Mouse (Mus musculus): ENCODE measurements around the gene Cnpy2. TPM values are rescaled to one million over a fixed set of nuclear protein-coding genes. Genes with fewer than 3 reads are reported as not detected.
"Not testable (repeated sequence)": the region's sequence is repeated elsewhere in the genome, so short reads cannot be mapped to it uniquely, and the experiment has no call there.

Gene Cnpy2
- polyA plus RNA-seq, 1 experiment = 55.9 TPM

DNA sequence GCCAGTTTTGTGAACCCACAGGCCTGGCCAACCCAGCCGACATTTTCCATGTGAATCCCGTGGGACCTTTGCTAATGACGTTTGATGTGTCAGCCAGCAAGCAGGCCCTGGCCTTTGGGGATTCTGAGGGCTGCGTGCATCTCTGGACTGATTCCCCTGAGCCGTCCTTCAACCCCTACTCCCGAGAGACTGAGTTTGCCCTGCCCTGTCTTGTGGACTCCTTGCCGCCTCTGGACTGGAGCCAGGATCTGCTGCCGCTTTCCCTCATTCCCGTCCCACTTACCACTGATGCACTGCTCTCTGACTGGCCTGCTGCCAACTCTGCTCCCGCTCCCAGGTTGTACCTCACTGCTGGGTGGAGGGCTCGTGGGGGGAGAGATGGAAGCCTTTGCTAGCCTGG lies 12.1 kb upstream of the Cnpy2 start:
- 55% methylated on average over 11 of the region's 11 CpGs for WGBS
- no peak for TF ChIP-seq CTCF (IDR thresholded peaks at IDR 0.05; ENCODE audit: insufficient read depth, low read length)
- no peak for TF ChIP-seq POLR2A (IDR thresholded peaks at IDR 0.05; ENCODE audit: borderline replicate concordance, extremely low read depth, low read depth, low read length)
- no peak for DNase-seq
- Histone ChIP-seq H3K4me1 (ENCODE audit: control insufficient read depth, insufficient read depth, low read length) (no peaks in the 10 kb centered on the region), H3K4me3 (replicated peaks; ENCODE audit: extremely low read depth, low read depth, low read length) (no peak overlapping the region)

DNA sequence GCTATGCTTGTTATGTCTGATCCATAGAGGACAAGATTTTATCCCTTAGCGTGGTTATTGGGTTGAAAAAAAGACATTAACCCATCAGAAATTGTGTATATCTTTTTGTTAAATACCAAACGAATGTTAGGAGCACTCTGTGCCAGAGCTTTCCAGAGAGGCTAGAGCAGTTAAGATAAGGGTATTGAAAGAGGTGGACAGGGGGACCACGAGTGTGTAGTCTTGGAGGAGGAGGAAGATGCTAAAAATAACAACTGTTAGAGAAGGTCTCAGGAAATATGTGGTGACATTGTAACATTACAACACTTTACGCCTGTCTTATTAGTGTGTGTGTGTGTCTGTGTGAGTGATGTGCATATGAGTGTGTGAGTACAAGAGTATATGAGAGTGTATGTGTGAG lies 11.4 kb upstream of the Cnpy2 start:
- WGBS = 62% methylated on average over 4 of the region's 4 CpGs
- DNase-seq = no peak
- no peak for TF ChIP-seq POLR2A (IDR thresholded peaks at IDR 0.05; ENCODE audit: borderline replicate concordance, extremely low read depth, low read depth, low read length)
- no peak for TF ChIP-seq CTCF (IDR thresholded peaks at IDR 0.05; ENCODE audit: insufficient read depth, low read length)
- H3K4me3 ChIP-seq (replicated peaks; ENCODE audit: extremely low read depth, low read depth, low read length) = no peak overlapping the region
- H3K4me1 ChIP-seq (ENCODE audit: control insufficient read depth, insufficient read depth, low read length) = no peaks in the 10 kb centered on the region

DNA sequence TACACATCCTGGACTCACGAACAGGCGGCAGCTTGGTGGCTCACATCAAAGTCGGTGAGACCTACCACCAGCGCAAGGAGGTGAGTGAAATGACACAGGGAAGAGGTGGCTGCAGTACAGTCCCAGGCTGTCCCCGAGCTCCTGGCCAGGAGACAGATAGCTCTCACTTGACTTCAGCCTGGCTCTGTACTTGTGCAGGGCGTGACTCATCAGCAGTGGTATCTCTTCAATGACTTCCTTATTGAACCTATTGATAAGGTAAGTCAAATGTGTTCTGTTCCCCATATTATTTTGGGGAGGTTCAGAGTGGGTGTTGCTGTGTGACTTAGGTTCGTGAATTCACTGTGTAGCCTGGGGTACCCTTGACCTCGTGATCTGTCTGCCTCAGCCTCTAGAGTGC lies 6.7 kb upstream of the Cnpy2 start:
- WGBS = 91% methylated on average over 8 of the region's 8 CpGs

DNA sequence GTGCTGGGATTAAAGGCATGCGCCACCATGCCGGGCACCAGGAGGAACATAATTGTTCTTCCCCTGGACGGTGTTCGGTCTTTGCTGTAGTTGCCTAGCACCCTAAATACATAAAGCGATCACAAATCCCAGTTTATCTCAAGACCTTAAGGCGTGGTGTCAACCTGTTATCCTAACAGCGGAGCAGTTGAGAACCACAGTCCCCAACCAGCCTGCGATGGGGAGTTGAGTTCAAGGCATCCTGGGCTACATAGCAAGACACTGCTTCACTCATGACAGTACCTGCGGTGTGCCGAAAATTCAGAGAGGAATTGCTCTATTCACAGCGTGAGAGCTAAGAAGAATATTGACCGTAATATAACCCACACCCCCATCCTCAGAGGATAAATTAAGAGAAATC lies 618 bp upstream of the Cnpy2 start:
- H3K4me1 ChIP-seq (ENCODE audit: control insufficient read depth, insufficient read depth, low read length) = no peaks in the 10 kb centered on the region; the same call in 1 of the 2 replicates
- DNase-seq = no peak
- WGBS = 57% methylated on average over 12 of the region's 12 CpGs
- H3K4me3 ChIP-seq (replicated peaks; ENCODE audit: extremely low read depth, low read depth, low read length) = peak overlapping the region; percentile 36
- TF ChIP-seq CTCF (IDR thresholded peaks at IDR 0.05; ENCODE audit: insufficient read depth, low read length) = no peak
- TF ChIP-seq POLR2A (IDR thresholded peaks at IDR 0.05; ENCODE audit: borderline replicate concordance, extremely low read depth, low read depth, low read length) = no peak

More for the DNA sequence above, 6.7 kb upstream of the Cnpy2 start:
- no peak for DNase-seq
- Histone ChIP-seq H3K4me1 (ENCODE audit: control insufficient read depth, insufficient read depth, low read length) (no peaks in the 10 kb centered on the region), H3K4me3 (replicated peaks; ENCODE audit: extremely low read depth, low read depth, low read length) (no peak overlapping the region)
- TF ChIP-seq CTCF (IDR thresholded peaks at IDR 0.05; ENCODE audit: insufficient read depth, low read length) = no peak
- TF ChIP-seq POLR2A (IDR thresholded peaks at IDR 0.05; ENCODE audit: borderline replicate concordance, extremely low read depth, low read depth, low read length) = no peak

DNA sequence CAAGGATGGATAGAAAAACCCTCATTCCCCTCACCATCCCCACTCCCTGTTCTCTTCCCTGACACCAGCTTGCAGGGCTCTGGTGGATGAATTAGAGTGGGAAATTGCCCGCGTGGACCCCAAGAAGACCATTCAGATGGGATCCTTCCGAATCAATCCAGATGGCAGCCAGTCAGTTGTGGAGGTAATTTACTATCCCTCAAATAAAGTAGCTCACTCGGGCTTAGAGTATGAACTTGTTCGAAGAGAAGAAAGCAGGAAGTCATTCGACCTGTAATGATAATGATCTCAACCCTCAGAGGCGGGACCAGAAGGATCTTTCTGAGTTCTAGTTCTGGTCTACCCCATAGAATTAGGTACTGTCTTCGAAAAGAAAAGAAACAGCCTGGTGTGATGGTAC lies 1.3 kb downstream of the Cnpy2 start:
- 55% methylated on average over 8 of the region's 8 CpGs for WGBS
- TF ChIP-seq POLR2A (IDR thresholded peaks at IDR 0.05; ENCODE audit: borderline replicate concordance, extremely low read depth, low read depth, low read length) (no peak), CTCF (IDR thresholded peaks at IDR 0.05; ENCODE audit: insufficient read depth, low read length) (no peak)
- Histone ChIP-seq H3K4me3 (replicated peaks; ENCODE audit: extremely low read depth, low read depth, low read length) (no peak overlapping the region), H3K4me1 (ENCODE audit: control insufficient read depth, insufficient read depth, low read length) (no peaks in the 10 kb centered on the region; the same call in 1 of the 2 replicates)
- DNase-seq = no peak

DNA sequence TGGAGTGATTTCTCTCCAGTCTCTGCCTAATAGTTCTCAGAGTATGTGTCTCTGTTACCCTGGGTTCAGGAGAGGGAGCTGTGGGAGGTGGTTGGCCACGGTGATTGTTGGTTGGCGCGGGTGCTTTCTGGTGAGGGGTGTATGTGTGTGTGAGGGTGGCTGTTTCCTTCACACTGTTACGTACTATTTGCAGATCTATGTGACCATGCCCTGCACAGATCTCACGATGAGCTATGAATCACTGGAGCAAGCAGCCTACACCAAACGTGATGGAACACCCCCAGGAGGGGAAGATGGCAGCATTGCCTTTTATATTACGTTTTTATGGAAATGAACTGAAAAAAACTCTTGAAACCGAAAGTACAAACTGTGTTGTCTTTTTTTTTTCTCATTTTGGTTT lies 4.6 kb downstream of the Cnpy2 start:
- TF ChIP-seq CTCF (IDR thresholded peaks at IDR 0.05; ENCODE audit: insufficient read depth, low read length) (no peak), POLR2A (IDR thresholded peaks at IDR 0.05; ENCODE audit: borderline replicate concordance, extremely low read depth, low read depth, low read length) (no peak)
- no peak for DNase-seq
- no peak overlapping the region for H3K4me3 ChIP-seq (replicated peaks; ENCODE audit: extremely low read depth, low read depth, low read length)
- 92% methylated on average over 8 of the region's 8 CpGs for whole genome bisulfite sequencing
- no peaks in the 10 kb centered on the region for H3K4me1 ChIP-seq (ENCODE audit: control insufficient read depth, insufficient read depth, low read length)

DNA sequence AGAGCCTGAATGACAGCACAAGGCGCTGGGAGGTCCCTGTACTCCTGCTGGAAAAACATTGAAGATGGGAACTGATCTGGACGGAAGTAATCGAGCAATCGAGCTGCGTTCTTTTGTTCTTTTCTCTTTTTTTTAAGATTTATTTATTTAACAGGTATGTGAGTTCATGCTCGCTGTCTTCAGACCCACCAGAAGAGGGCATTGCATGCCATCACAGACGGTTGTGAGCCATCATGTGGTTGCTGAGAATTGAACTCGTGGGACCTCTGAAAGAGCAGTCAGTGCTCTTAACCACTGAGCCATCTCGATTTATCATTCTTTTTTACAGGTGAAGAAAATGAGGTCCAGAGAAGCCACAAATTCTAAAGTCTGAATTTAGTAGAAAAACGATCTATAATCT lies 5.4 kb downstream of the Cnpy2 start:
- TF ChIP-seq CTCF (IDR thresholded peaks at IDR 0.05; ENCODE audit: insufficient read depth, low read length) = no peak
- TF ChIP-seq POLR2A (IDR thresholded peaks at IDR 0.05; ENCODE audit: borderline replicate concordance, extremely low read depth, low read depth, low read length) = no peak
- 79% methylated on average over 10 of the region's 10 CpGs for WGBS
- DNase-seq = no peak
- no peaks in the 10 kb centered on the region for H3K4me1 ChIP-seq (ENCODE audit: control insufficient read depth, insufficient read depth, low read length)
- H3K4me3 ChIP-seq (replicated peaks; ENCODE audit: extremely low read depth, low read depth, low read length) = no peak overlapping the region

DNA sequence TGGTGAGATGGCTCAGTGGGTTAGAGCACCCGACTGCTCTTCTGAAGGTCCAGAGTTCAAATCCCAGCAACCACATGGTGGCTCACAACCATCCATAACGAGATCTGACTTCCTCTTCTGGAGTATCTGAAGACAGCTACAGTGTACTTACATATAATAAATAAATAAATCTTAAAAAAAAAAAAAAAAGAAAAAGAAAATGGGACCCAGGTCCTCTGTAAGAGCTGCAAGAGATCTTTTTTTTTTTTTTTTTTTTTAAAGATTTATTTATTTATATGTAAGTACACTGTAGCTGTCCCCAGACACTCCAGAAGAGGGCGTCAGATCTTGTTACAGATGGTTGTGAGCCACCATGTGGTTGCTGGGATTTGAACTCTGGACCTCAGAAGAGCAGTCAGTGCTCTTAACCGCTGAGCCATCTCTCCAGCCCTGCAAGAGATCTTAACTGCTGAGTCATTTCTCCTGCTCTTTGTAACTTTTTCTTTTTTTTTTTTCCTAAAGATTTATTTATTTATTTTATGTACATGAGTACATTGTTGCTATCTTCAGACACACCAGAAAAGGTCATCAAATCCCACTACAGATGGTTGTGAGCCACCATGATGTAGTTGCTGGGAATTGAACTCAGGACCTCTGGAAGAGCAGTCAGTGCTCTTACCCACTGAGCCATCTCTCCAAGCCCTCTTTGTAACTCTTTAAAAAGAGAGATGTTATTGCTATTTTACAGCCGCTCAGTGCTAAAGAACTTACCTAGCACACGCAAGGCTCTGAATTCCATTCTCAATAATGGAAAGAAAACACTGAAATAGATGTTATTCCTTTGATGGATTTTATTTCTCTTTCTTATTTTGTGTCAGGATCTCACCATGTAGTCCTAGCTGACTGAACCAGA lies 10.3 kb downstream of the Cnpy2 start:
- 70% methylated on average over 6 of the region's 6 CpGs for WGBS
- DNase-seq; H3K4me1 ChIP-seq (ENCODE audit: control insufficient read depth, insufficient read depth, low read length); H3K4me3 ChIP-seq (replicated peaks; ENCODE audit: extremely low read depth, low read depth, low read length): not testable (repeated sequence)

DNA sequence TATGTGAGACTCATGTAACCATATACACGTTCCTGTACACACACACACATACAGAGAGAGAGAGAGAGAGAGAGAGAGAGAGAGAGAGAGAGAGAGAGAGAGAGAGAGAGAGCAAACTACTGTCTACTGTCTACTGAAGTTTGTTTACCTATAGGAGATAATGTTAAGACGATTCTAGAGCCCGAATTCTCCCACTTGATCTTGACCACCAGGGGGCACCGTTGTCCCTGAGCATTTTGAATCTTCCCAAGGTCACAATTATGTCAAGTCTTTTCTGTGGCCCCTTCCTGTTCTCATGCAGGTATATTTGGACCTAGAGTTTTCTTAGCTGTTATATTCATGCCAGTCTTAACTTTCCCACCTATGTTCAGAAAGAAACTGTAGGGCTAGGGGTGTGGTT lies 13.3 kb downstream of the Cnpy2 start:
- H3K4me3 ChIP-seq (replicated peaks; ENCODE audit: extremely low read depth, low read depth, low read length) = no peak overlapping the region
- WGBS = 2% methylated on average over 4 of the region's 4 CpGs
- peaks cover 13% of the 10 kb centered on the region for H3K4me1 ChIP-seq (ENCODE audit: control insufficient read depth, insufficient read depth, low read length)
- TF ChIP-seq POLR2A (IDR thresholded peaks at IDR 0.05; ENCODE audit: borderline replicate concordance, extremely low read depth, low read depth, low read length) (no peak), CTCF (IDR thresholded peaks at IDR 0.05; ENCODE audit: insufficient read depth, low read length) (peak; percentile 55; the same call in 1 of the 2 replicates)
- DNase-seq = peak; percentile 75

DNA sequence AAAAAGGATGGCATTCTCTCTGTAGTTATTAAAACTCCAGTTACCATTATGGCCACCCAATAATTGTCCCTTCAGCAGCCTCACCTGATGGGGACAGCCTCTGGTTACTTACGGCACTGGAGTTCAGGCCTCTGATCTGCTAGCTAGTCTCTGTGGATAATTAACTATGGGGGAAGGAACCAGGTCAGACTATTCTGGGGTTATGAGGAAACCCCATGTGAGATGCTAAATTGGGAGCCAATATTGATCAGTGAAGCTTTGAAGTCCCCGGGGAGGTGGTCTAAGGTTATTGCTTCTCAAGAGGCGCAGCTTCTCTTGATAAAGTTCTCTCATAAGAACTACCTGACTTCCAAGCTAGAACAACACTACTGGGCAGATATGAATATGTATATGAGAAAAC lies 13.9 kb downstream of the Cnpy2 start:
- no peak for TF ChIP-seq CTCF (IDR thresholded peaks at IDR 0.05; ENCODE audit: insufficient read depth, low read length)
- TF ChIP-seq POLR2A (IDR thresholded peaks at IDR 0.05; ENCODE audit: borderline replicate concordance, extremely low read depth, low read depth, low read length) = no peak
- DNase-seq = no peak
- no peak overlapping the region for H3K4me3 ChIP-seq (replicated peaks; ENCODE audit: extremely low read depth, low read depth, low read length)
- 91% methylated on average over 3 of the region's 3 CpGs for WGBS
- peaks cover 13% of the 10 kb centered on the region for H3K4me1 ChIP-seq (ENCODE audit: control insufficient read depth, insufficient read depth, low read length)
